Mouse (Mus musculus) forebrain, embryonic 10.5 days (tissue): ENCODE data around the gene Map1s. TPM values are rescaled to one million over a fixed set of nuclear protein-coding genes. Genes with fewer than 3 reads are reported as not detected.

Source experiments
- DNase-seq: peaks from one replicate; pipeline ENCODE4 v3.0.0-alpha.2; 2017; ENCODE audit warnings: low spot score; ENCODE audit errors: extremely low spot score
- H3K27ac ChIP-seq: fragments of 300-500 bp; sonication (generic); 2 replicates; pipeline ENCODE4 v1.5.1; 2016; ENCODE audit warnings: mild to moderate bottlenecking
- H3K27me3 ChIP-seq: fragments of 300-500 bp; sonication (generic); 2 replicates; pipeline ENCODE4 v1.6.1; 2016; ENCODE audit warnings: mild to moderate bottlenecking; ENCODE audit not compliant: poor library complexity, severe bottlenecking
- H3K36me3 ChIP-seq: fragments of 300-500 bp; sonication (generic); replicated peaks from 2 replicates; pipeline ENCODE4 v1.6.1; 2016; ENCODE audit warnings: mild to moderate bottlenecking, moderate library complexity
- H3K4me1 ChIP-seq: fragments of 300-500 bp; sonication (generic); 2 replicates; pipeline ENCODE4 v1.6.1; 2016
- H3K4me3 ChIP-seq: fragments of 300-500 bp; sonication (generic); 2 replicates; pipeline ENCODE4 v1.5.1; 2016; ENCODE audit warnings: mild to moderate bottlenecking, moderate library complexity
- H3K9me3 ChIP-seq: fragments of 300-500 bp; sonication (generic); 2 replicates; pipeline ENCODE4 v1.6.1; 2016; ENCODE audit warnings: mild to moderate bottlenecking, moderate library complexity
- WGBS: fragments of 180-500 bp; shearing (Covaris S2); methylation state at CpG from one replicate; pipeline ENCODE4 v1.1.7; 2016; 5-methylcytosine and 5-hydroxymethylcytosine counted together
- polyA plus RNA-seq: library from polyadenylated mRNA; unstranded; fragments of >200 nt; fragmentation: Nextera tagmentation; extraction: Ambion mirVana; gene quantifications from 2 replicates; pipeline ENCODE4 v1.2.1, GENCODE M21; 2016

Gene Map1s
- polyA plus RNA-seq, result 69.1 and 69.3 TPM in 2 replicates

DNA sequence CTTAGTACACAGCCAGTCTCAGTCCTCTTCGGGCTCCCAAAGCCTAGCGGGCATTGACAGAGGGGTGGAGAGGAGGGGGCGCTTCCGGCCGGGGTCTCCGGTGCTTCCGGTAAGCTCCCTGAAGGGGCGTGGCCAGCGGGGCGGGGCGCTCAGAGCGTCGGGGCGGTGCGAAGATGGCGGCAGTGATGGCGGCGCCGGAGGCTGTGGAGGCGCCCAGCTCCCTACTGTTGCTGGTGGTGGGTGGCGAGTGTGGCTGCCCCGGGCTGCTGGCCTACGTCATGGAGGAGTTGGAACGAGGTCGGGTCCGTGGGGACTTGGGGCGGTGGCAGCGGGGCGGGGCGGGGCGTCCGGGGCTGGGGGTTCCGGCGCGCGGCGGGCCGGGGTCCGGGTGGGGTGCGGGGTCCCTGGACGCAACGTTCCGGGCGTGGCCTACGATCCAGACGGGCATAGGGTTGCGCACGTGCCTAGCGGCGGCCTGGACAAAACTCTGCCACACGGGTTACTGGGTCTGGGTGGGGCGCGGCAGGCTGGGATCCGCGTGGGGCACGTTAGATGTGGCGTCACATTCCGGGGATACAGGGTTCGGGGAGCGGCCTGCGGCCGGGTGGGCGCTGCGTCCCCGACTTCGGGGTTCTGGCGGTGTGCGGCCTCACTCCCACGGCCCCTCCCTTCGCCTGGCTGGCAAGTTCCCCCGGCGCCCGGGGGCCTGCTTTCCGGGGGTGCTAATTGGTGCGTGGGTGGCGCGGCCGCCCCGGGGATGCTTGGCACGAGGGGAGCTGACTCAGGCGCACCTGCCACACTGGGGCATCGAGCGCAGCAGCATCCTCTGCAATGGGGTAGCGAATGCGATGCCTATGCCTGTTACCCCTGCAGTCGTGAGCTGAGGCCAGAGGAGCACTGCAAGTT, at the start of gene Map1s:
Gene Map1s, plus strand, starts transcription at position 102 of the 906 bp plus-strand sequence.
- peak within 1 kb of the TSS; percentile 97 for H3K4me3 ChIP-seq
- under 1% methylated on average over 77 of the region's 86 CpGs for WGBS
- peaks cover 20% of the 10 kb centered on the region for H3K36me3 ChIP-seq
- DNase-seq, result peak; percentile 89
- no peaks in the 10 kb centered on the region for H3K9me3 ChIP-seq
- peaks cover 16% of the 10 kb centered on the region for H3K27me3 ChIP-seq
- H3K27ac ChIP-seq, result peak within 1 kb of the TSS; percentile 98
- H3K4me1 ChIP-seq, result peaks cover 24% of the 10 kb centered on the region

DNA sequence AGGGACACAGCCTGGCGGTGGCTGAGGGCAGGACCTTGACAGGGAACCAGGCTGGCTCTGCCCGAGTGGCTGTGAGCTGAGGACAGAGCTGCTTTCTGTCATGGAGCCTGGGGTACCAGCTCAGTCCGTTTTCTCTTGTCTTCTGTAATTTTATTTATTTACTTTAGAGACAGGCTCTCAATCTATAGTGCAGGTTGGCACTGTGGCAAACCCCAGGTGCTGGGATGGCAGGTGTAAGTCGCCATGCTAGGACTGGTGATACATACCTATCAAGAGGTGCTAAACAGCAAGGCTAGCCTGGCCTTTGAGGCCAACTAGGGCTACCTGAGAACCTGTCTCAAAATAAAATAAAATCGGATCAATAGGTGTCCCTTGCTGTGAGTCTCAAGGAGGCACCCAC, 49.7 kb upstream of the Map1s start:
- Histone ChIP-seq H3K27ac (no peak overlapping the region), H3K36me3 (peaks cover 4% of the 10 kb centered on the region; the same call in 1 of the 2 replicates), H3K4me3 (peak overlapping the region; percentile 62; the same call in 1 of the 2 replicates), H3K9me3 (no peaks in the 10 kb centered on the region), H3K4me1 (peaks cover 46% of the 10 kb centered on the region), H3K27me3 (peaks cover 37% of the 10 kb centered on the region)
- 68% methylated on average over 5 of the region's 5 CpGs for WGBS
- DNase-seq, result no peak

GRCm38 (mm10) chr8:70856541-70857197, 49.1 kb upstream of the Map1s start:
- Histone ChIP-seq H3K36me3 (peaks cover 4% of the 10 kb centered on the region; the same call in 1 of the 2 replicates), H3K27me3 (peaks cover 41% of the 10 kb centered on the region), H3K9me3 (no peaks in the 10 kb centered on the region), H3K4me3 (peak overlapping the region; percentile 62), H3K4me1 (peaks cover 51% of the 10 kb centered on the region), H3K27ac (peak overlapping the region; percentile 78)
- DNase-seq, result peak; percentile 73
- 8% methylated on average over 33 of the region's 33 CpGs for WGBS

GRCm38 (mm10) chr8:70857516-70857915, 48.2 kb upstream of the Map1s start:
- no peak for DNase-seq
- Histone ChIP-seq H3K4me1 (peaks cover 51% of the 10 kb centered on the region), H3K9me3 (no peaks in the 10 kb centered on the region), H3K4me3 (peak overlapping the region; percentile 62), H3K27me3 (peaks cover 45% of the 10 kb centered on the region), H3K36me3 (peaks cover 4% of the 10 kb centered on the region; the same call in 1 of the 2 replicates), H3K27ac (peak overlapping the region; percentile 78)
- WGBS, result 2% methylated on average over 4 of the region's 4 CpGs

- H3K4me3 ChIP-seq, result peak within 1 kb of the TSS; percentile 66
- H3K4me1 ChIP-seq, result peaks cover 73% of the 10 kb centered on the region
- H3K36me3 ChIP-seq, result peaks cover 6% of the 10 kb centered on the region
- DNase-seq, result peak; percentile 59
- no peaks in the 10 kb centered on the region for H3K9me3 ChIP-seq
- peaks cover 44% of the 10 kb centered on the region for H3K27me3 ChIP-seq
- peak within 1 kb of the TSS; percentile 98 for H3K27ac ChIP-seq
- under 1% methylated on average over 55 of the region's 55 CpGs for WGBS
These were observed 42.7 kb upstream of the Map1s start, which contains the start of gene Kcnn1 for GRCm38 (mm10) chr8:70862824-70863641. Gene Kcnn1 (minus strand): TSS chr8:70863258.

GRCm38 (mm10) chr8:70863956-70864711, 41.6 kb upstream of the Map1s start:
- Histone ChIP-seq H3K9me3 (no peaks in the 10 kb centered on the region), H3K27me3 (peaks cover 55% of the 10 kb centered on the region), H3K36me3 (peaks cover 16% of the 10 kb centered on the region), H3K4me1 (peaks cover 75% of the 10 kb centered on the region), H3K4me3 (peak overlapping the region; percentile 66), H3K27ac (peak overlapping the region; percentile 98)
- WGBS, result under 1% methylated on average over 46 of the region's 46 CpGs
- peak; percentile 50 for DNase-seq

DNA sequence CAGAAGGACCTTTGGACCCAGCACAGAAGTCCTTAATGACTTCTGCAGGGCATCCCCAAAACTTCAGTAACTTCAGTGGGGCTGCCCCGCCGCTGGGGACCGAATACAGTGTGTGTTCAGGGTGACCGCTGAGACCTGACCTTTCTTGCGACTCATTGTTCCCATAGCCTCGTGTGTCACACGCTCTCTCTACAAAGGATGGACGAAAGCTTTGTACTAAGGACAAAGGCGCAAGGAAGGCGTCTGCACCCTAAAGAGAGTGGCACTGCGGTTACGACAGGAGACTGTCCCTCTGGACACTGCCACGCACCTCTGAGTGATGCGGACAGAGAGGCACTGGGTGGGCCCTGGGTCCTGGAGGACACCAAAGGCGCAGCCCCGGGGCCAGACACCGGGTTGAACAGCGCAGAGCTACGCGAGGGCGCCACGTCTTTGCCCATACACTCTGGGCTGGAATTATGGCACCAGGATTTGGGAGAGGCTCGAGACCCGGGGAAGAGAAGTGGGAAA, 41.0 kb upstream of the Map1s start:
- H3K9me3 ChIP-seq, result no peaks in the 10 kb centered on the region
- peaks cover 57% of the 10 kb centered on the region for H3K27me3 ChIP-seq
- H3K4me3 ChIP-seq, result peak overlapping the region; percentile 66
- H3K36me3 ChIP-seq, result peaks cover 16% of the 10 kb centered on the region
- WGBS, result under 1% methylated on average over 24 of the region's 24 CpGs
- peaks cover 81% of the 10 kb centered on the region for H3K4me1 ChIP-seq
- peak overlapping the region; percentile 98 for H3K27ac ChIP-seq
- DNase-seq, result peak; percentile 72

- peaks cover 57% of the 10 kb centered on the region for H3K27me3 ChIP-seq
- peak; percentile 99 for DNase-seq
- H3K4me1 ChIP-seq, result peaks cover 82% of the 10 kb centered on the region
- H3K9me3 ChIP-seq, result no peaks in the 10 kb centered on the region
- under 1% methylated on average over 46 of the region's 46 CpGs for WGBS
- peak overlapping the region; percentile 66 for H3K4me3 ChIP-seq
- peak overlapping the region; percentile 98 for H3K27ac ChIP-seq
- peaks cover 16% of the 10 kb centered on the region for H3K36me3 ChIP-seq
These were observed 40.3 kb upstream of the Map1s start for GRCm38 (mm10) chr8:70865350-70866000.

GRCm38 (mm10) chr8:70866001-70866520, 39.7 kb upstream of the Map1s start:
- H3K27me3 ChIP-seq, result peaks cover 52% of the 10 kb centered on the region
- no peak for DNase-seq
- 9% methylated on average over 12 of the region's 12 CpGs for WGBS
- peaks cover 16% of the 10 kb centered on the region for H3K36me3 ChIP-seq
- H3K4me3 ChIP-seq, result peak overlapping the region; percentile 66
- no peaks in the 10 kb centered on the region for H3K9me3 ChIP-seq
- peaks cover 82% of the 10 kb centered on the region for H3K4me1 ChIP-seq
- peak overlapping the region; percentile 98 for H3K27ac ChIP-seq

GRCm38 (mm10) chr8:70866566-70866965, 39.2 kb upstream of the Map1s start:
- peaks cover 47% of the 10 kb centered on the region for H3K27me3 ChIP-seq
- 87% methylated on average over 7 of the region's 7 CpGs for WGBS
- H3K4me3 ChIP-seq, result peak overlapping the region; percentile 66; the same call in 1 of the 2 replicates
- peak overlapping the region; percentile 98; the same call in 1 of the 2 replicates for H3K27ac ChIP-seq
- H3K36me3 ChIP-seq, result peaks cover 16% of the 10 kb centered on the region
- H3K4me1 ChIP-seq, result peaks cover 83% of the 10 kb centered on the region
- no peak for DNase-seq
- H3K9me3 ChIP-seq, result no peaks in the 10 kb centered on the region
